Comparison of ENCODE assay signal across 19 mouse cellular contexts in genomic region chr19:38091512-38091985, GRCm38 (mm10). TPM values are rescaled to one million over a fixed set of nuclear protein-coding genes. Genes with fewer than 3 reads are reported as not detected.
DNase-seq lines count a peak whose midpoint lies in the region; ATAC-seq lines count a peak whose summit lies in the region.
"Had no signal": no experiment of that assay in that cellular context is flagged by ENCODE, and none has a peak within 500 bp of the region (broad histone marks: within the 10 kb centered on the region; RNA-seq: fewer than 3 reads in every experiment).

No protein-coding gene starts in this region.

- H3K4me1 ChIP-seq in kidney, embryonic 14.5 days (ENCODE audit: control insufficient read depth, insufficient read depth, low read length): no peaks in the 10 kb centered on the region
- H3K4me1 ChIP-seq in neural tube, embryonic 14.5 days (ENCODE audit: control insufficient read depth, insufficient read depth, low read length): no peaks in the 10 kb centered on the region
- peaks cover 9% of the 10 kb centered on the region for H3K4me1 ChIP-seq in neural tube, embryonic 15.5 days
- H3K4me1 ChIP-seq: midbrain, embryonic 13.5 days had no signal

- H3K9me3 ChIP-seq in kidney, embryonic 14.5 days (ENCODE audit: control insufficient read depth, low read length): no peaks in the 10 kb centered on the region
- no peaks in the 10 kb centered on the region for H3K9me3 ChIP-seq in neural tube, embryonic 14.5 days (ENCODE audit: control insufficient read depth, low read length)
- no peaks in the 10 kb centered on the region for H3K9me3 ChIP-seq in neural tube, embryonic 15.5 days (replicated peaks)
- H3K9me3 ChIP-seq: midbrain, embryonic 13.5 days; neural tube, embryonic 13.5 days had no signal

- peak; percentile 82 for ATAC-seq in kidney, embryonic 14.5 days (ENCODE audit: low FRiP score, low TSS enrichment)
- ATAC-seq in neural tube, embryonic 14.5 days (ENCODE audit: low read depth): peak; percentile 28; the same call in 1 of the 2 replicates
- no peak for ATAC-seq in neural tube, embryonic 15.5 days (ENCODE audit: low FRiP score)
- ATAC-seq: activated CD4-positive, CD25-positive, alpha-beta regulatory T cell, adult 4 months; midbrain, embryonic 13.5 days had no signal

- H3K36me3 ChIP-seq in kidney, embryonic 14.5 days (ENCODE audit: control insufficient read depth, insufficient read depth, low read length): no peaks in the 10 kb centered on the region
- no peaks in the 10 kb centered on the region for H3K36me3 ChIP-seq in neural tube, embryonic 14.5 days (ENCODE audit: control insufficient read depth, insufficient read depth, low read length)
- H3K36me3 ChIP-seq in neural tube, embryonic 15.5 days: no peaks in the 10 kb centered on the region
- H3K36me3 ChIP-seq: midbrain, embryonic 13.5 days; neural tube, embryonic 13.5 days had no signal

- intact Hi-C loops in heart, postnatal 25 days (cut with DNase I): no loop called here

- no peak overlapping the region for H3K4me3 ChIP-seq in kidney, embryonic 14.5 days (ENCODE audit: low read length)
- no peak overlapping the region for H3K4me3 ChIP-seq in neural tube, embryonic 14.5 days (ENCODE audit: low read depth, low read length)
- no peak overlapping the region for H3K4me3 ChIP-seq in neural tube, embryonic 15.5 days (replicated peaks)
- H3K4me3 ChIP-seq: midbrain, embryonic 13.5 days; neural tube, embryonic 13.5 days had no signal

- H3K9ac ChIP-seq in kidney, embryonic 14.5 days (ENCODE audit: low read depth, low read length): no peak overlapping the region
- H3K9ac ChIP-seq in neural tube, embryonic 14.5 days (replicated peaks; ENCODE audit: low read depth, low read length): no peak overlapping the region
- H3K9ac ChIP-seq in neural tube, embryonic 15.5 days (replicated peaks): no peak overlapping the region
- H3K9ac ChIP-seq: liver, embryonic 14.5 days; midbrain, embryonic 13.5 days; neural tube, embryonic 13.5 days had no signal

- H3K27ac ChIP-seq in kidney, embryonic 14.5 days (ENCODE audit: low read depth, low read length): no peak overlapping the region
- no peak overlapping the region for H3K27ac ChIP-seq in neural tube, embryonic 14.5 days (ENCODE audit: low read depth, low read length)
- no peak overlapping the region for H3K27ac ChIP-seq in neural tube, embryonic 15.5 days (replicated peaks)
- H3K27ac ChIP-seq: liver, embryonic 14.5 days; midbrain, embryonic 13.5 days; neural tube, embryonic 13.5 days had no signal

- H3K27me3 ChIP-seq in kidney, embryonic 14.5 days (ENCODE audit: control insufficient read depth, insufficient read depth, low read length): peaks cover 6% of the 10 kb centered on the region; the same call in 1 of the 2 replicates
- peaks cover 4% of the 10 kb centered on the region for H3K27me3 ChIP-seq in neural tube, embryonic 14.5 days (ENCODE audit: control insufficient read depth, insufficient read depth, low read length)
- peaks cover 12% of the 10 kb centered on the region for H3K27me3 ChIP-seq in neural tube, embryonic 15.5 days (replicated peaks)

- no peak for DNase-seq in kidney, postnatal 25 days
- DNase-seq in lung, postnatal 25 days (ENCODE audit: low spot score): peak; percentile 29
- DNase-seq in heart, postnatal 25 days (ENCODE audit: low spot score): no peak
- no peak for DNase-seq in ovary, postnatal 36 days (ENCODE audit: low spot score)
- DNase-seq in adrenal gland, postnatal 25 days: no peak
- DNase-seq: cerebellum, adult 9-11 months; heart, adult 18-20 months; heart, postnatal 10 days; right cerebral cortex, adult 18-20 months had no signal

- H3K4me2 ChIP-seq in kidney, embryonic 14.5 days (replicated peaks; ENCODE audit: low read depth, low read length): no peak overlapping the region
- no peak overlapping the region for H3K4me2 ChIP-seq in neural tube, embryonic 14.5 days (ENCODE audit: low read depth, low read length)
- H3K4me2 ChIP-seq in neural tube, embryonic 15.5 days: no peak overlapping the region
- H3K4me2 ChIP-seq: midbrain, embryonic 13.5 days; neural tube, embryonic 13.5 days had no signal

- WGBS in kidney, embryonic 14.5 days: 28% methylated on average over 4 of the region's 4 CpGs
- WGBS in neural tube, embryonic 14.5 days: 12% methylated on average over 4 of the region's 4 CpGs
- WGBS in neural tube, embryonic 15.5 days: 15% methylated on average over 4 of the region's 4 CpGs

RNA-seq across cellular contexts. Expression of gene Ffar4, which starts 5.3 kb away (rescaled TPM):
- 1.0 and 1.1 TPM in 2 replicates for polyA plus RNA-seq in kidney, embryonic 14.5 days (2014; fragmentation: Nextera tagmentation; extraction: Ambion mirVana)
- 0.43 TPM in 1 of 2 replicates, not detected in the other for polyA plus RNA-seq in neural tube, embryonic 14.5 days (2014; fragmentation: Nextera tagmentation; extraction: Ambion mirVana)
- polyA plus RNA-seq in neural tube, embryonic 15.5 days (2015; fragmentation: Nextera tagmentation; extraction: Ambion mirVana): 0.18 and 1.9 TPM in 2 replicates
- total RNA-seq in heart, postnatal 25 days (2021): under 1 TPM in 1 of 2 experiments, not detected in 1; 0.20 TPM
- total RNA-seq in adrenal gland, postnatal 25 days (2021): 3.9 and 12.9 TPM in 2 replicates
- total RNA-seq: layer of hippocampus, postnatal 10 days; left cerebral cortex, postnatal 25 days had no signal
- polyA plus RNA-seq: C2C12; midbrain, embryonic 13.5 days; neural tube, embryonic 13.5 days had no signal

RNA-seq across cellular contexts. Expression of gene Rbp4, which starts 33.5 kb away (rescaled TPM):
- 1.5 and 2.0 TPM in 2 replicates for polyA plus RNA-seq in kidney, embryonic 14.5 days (2014; fragmentation: Nextera tagmentation; extraction: Ambion mirVana)
- 1.6 and 6.9 TPM in 2 replicates for polyA plus RNA-seq in neural tube, embryonic 14.5 days (2014; fragmentation: Nextera tagmentation; extraction: Ambion mirVana)
- polyA plus RNA-seq in neural tube, embryonic 15.5 days (2015; fragmentation: Nextera tagmentation; extraction: Ambion mirVana): 6.3 and 12.3 TPM in 2 replicates
- total RNA-seq in heart, postnatal 25 days (2021): 1 to 10 TPM; 2.1 to 2.6 TPM
- 11.1 and 46.2 TPM in 2 replicates for total RNA-seq in adrenal gland, postnatal 25 days (2021)
- polyA plus RNA-seq: activated CD4-positive, CD25-positive, alpha-beta regulatory T cell, adult 4 months had no signal

RNA-seq across cellular contexts. Expression of gene Cep55, which starts 36.7 kb away (rescaled TPM):
- polyA plus RNA-seq in kidney, embryonic 14.5 days (2014; fragmentation: Nextera tagmentation; extraction: Ambion mirVana): 28.1 and 33.0 TPM in 2 replicates
- polyA plus RNA-seq in neural tube, embryonic 14.5 days (2014; fragmentation: Nextera tagmentation; extraction: Ambion mirVana): 2.7 and 2.8 TPM in 2 replicates
- 3.6 and 9.9 TPM in 2 replicates for polyA plus RNA-seq in neural tube, embryonic 15.5 days (2015; fragmentation: Nextera tagmentation; extraction: Ambion mirVana)
- total RNA-seq in heart, postnatal 25 days (2021): under 1 TPM; 0.50 to 0.78 TPM
- 3.7 and 7.4 TPM in 2 replicates for total RNA-seq in adrenal gland, postnatal 25 days (2021)

RNA-seq across cellular contexts. Expression of gene Pde6c, which starts 41.0 kb away (rescaled TPM):
- not detected in 2 replicates for polyA plus RNA-seq in kidney, embryonic 14.5 days (2014; fragmentation: Nextera tagmentation; extraction: Ambion mirVana)
- polyA plus RNA-seq in neural tube, embryonic 14.5 days (2014; fragmentation: Nextera tagmentation; extraction: Ambion mirVana): not detected in 2 replicates
- polyA plus RNA-seq in neural tube, embryonic 15.5 days (2015; fragmentation: Nextera tagmentation; extraction: Ambion mirVana): not detected in 2 replicates
- total RNA-seq in heart, postnatal 25 days (2021): not detected
- total RNA-seq in adrenal gland, postnatal 25 days (2021): not detected in 2 replicates
- total RNA-seq: heart, adult 18-20 months; heart, postnatal 10 days had no signal
- polyA plus RNA-seq: activated CD4-positive, CD25-positive, alpha-beta regulatory T cell, adult 4 months; C2C12; neural tube, embryonic 13.5 days had no signal

RNA-seq across cellular contexts. Expression of gene Myof, which starts 48.2 kb away (rescaled TPM):
- polyA plus RNA-seq in kidney, embryonic 14.5 days (2014; fragmentation: Nextera tagmentation; extraction: Ambion mirVana): 14.5 and 17.1 TPM in 2 replicates
- polyA plus RNA-seq in neural tube, embryonic 14.5 days (2014; fragmentation: Nextera tagmentation; extraction: Ambion mirVana): 0.74 and 4.0 TPM in 2 replicates
- polyA plus RNA-seq in neural tube, embryonic 15.5 days (2015; fragmentation: Nextera tagmentation; extraction: Ambion mirVana): 2.0 and 3.6 TPM in 2 replicates
- total RNA-seq in heart, postnatal 25 days (2021): 10 to 100 TPM in 1 of 2 experiments, 1 to 10 TPM in 1; 9.5 to 10.3 TPM
- total RNA-seq in adrenal gland, postnatal 25 days (2021): 28.3 and 29.8 TPM in 2 replicates
